Mouse (Mus musculus): Measurements from ENCODE around the gene Tnp2.

The Tnp2 gene

GRCm38 (mm10) chr16:10788866-10789265, 406 bp upstream of the Tnp2 start:
- no peak for DNase-seq (ENCODE audit: inconsistent ontology term)

- no peak for DNase-seq (ENCODE audit: inconsistent ontology term)
Observed at GRCm38 (mm10) chr16:10787548-10788058, 857 bp downstream of the Tnp2 start.

- peak; percentile 6 for DNase-seq (ENCODE audit: inconsistent ontology term)
Observed at GRCm38 (mm10) chr16:10786782-10787547, 1.5 kb downstream of the Tnp2 start.

GRCm38 (mm10) chr16:10786288-10786687, 2.2 kb downstream of the Tnp2 start:
- DNase-seq (ENCODE audit: inconsistent ontology term) = peak; percentile 89

DNA sequence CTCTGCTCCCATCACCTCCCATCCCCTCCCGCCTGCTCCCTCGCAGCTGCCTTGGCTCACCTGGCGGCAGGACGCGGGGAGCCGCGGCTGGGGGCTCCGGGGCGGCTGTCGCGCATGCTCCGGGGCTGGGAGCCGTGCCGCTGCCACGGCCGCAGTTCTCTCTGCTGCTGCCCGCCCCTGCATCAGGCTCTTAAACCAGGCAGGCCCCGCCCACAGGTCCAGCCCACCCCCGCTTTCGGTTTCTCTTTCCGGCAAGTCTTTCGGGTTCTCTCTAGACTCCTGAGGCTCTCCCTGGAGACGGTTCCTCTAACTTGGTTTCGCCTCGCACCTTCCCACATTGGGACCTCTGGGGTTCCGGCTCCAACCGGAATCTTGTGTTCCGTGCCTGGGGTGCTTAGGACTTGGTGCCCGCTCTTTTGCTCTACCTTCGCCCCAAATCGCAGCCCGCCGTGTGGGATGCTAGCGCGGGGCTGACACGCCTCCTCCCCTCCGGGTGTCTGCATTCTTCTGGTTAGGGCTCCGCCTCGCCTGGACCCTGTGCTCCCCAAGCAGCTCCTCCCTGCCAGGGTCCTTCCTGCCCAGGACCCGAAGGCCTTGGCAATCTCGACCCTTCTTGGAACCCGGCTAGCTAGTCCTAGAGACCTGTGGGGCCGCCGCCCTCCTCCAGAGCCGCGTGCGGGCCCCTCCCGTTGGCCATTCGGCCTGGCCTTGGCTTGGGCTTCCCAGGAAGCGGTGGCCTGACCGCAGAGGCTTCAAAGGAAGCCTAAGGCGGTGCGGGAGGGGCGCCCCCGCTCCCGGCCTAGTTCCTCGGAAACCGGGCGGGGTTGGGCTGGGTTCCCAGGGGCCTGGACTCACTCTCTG, 2.9 kb downstream of the Tnp2 start, which contains the start of gene Socs1:
TSS of gene Socs1 (minus strand) at position 166 of the 861 bp plus-strand sequence.
- DNase-seq (ENCODE audit: inconsistent ontology term) = peak; percentile 98

DNA sequence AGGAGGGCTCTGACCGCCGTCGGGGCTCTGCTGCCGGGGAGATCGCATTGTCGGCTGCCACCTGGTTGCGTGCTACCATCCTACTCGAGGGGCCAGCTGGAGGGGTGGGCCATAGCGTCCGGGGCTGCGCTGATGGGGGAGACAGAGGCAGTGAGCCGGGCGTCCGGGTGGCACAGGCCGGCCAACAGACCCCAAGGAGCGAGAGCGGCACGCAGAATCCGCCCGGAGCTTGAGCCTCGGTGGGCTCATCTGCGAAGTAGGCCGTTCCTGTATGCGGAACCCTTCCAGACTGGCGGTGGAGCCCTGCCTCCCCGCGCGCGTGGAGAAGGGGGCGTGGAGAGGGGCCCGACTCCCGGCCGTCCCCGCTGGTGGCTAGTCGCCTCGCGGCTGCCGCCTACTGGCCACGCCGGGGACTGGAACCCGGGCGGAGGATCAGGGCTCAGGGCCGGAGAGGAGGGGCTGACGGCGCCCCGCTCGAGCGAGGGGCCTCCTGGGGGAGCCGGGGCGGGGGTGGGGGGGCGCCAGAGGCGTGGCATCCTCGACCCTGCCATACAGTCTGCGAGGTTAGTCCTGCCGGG, 3.6 kb downstream of the Tnp2 start:
- DNase-seq (ENCODE audit: inconsistent ontology term) = peak; percentile 96

DNA sequence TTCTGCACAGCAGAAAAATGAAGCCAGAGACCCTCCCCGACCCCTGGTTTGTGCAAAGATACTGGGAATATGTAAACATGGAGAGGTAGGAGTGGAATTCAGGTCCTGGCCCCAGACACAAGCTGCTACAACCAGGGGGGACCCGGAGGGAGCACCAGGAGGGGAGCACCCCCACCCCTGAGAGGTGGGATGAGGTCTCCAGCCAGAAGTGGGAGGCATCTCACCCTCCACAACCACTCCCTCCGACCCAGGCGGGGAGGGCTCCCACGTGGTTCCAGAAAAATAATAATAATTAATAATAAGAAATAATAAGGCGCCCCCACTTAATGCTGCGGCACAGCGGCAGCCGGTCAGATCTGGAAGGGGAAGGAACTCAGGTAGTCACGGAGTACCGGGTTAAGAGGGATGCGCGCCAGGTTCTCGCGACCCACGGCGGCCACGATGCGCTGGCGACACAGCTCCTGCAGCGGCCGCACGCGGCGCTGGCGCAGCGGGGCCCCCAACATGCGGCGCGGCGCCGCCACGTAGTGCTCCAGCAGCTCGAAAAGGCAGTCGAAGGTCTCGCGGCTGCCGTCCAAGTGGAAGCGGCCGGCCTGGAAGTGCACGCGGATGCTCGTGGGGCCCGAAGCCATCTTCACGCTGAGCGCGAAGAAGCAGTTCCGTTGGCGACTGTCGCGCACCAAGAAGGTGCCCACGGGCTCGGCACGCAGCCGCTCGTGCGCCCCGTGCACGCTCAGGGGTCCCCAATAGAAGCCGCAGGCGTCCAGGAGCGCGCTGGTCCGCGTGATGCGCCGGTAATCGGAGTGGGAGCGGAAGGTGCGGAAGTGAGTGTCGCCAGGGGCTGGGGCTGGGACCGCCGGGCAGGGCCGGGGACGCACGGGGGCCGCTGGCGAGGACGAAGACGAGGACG, 4.3 kb downstream of the Tnp2 start:
- DNase-seq (ENCODE audit: inconsistent ontology term) = peak; percentile 46

GRCm38 (mm10) chr16:10783451-10783850, 5.0 kb downstream of the Tnp2 start:
- no peak for DNase-seq (ENCODE audit: inconsistent ontology term)

DNA sequence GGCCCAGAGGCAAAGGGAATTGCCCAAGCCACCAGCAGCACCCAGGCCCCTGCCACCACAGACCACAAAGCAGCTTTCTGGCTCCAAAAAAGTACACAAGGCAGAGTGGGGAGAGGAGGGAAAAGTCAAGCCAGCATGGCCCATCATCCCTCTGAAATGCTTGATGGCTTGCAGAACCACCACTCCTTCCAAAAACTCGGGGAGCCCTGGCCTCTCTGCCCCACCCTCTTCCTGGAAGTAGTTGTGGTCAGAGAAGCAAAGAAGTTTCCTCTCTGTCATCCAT, 5.4 kb downstream of the Tnp2 start:
- DNase-seq (ENCODE audit: inconsistent ontology term) = no peak

GRCm38 (mm10) chr16:10782377-10783151, 5.9 kb downstream of the Tnp2 start:
- peak; percentile 22 for DNase-seq (ENCODE audit: inconsistent ontology term)

GRCm38 (mm10) chr16:10781862-10782371, 6.5 kb downstream of the Tnp2 start:
- peak; percentile 65 for DNase-seq (ENCODE audit: inconsistent ontology term)

DNA sequence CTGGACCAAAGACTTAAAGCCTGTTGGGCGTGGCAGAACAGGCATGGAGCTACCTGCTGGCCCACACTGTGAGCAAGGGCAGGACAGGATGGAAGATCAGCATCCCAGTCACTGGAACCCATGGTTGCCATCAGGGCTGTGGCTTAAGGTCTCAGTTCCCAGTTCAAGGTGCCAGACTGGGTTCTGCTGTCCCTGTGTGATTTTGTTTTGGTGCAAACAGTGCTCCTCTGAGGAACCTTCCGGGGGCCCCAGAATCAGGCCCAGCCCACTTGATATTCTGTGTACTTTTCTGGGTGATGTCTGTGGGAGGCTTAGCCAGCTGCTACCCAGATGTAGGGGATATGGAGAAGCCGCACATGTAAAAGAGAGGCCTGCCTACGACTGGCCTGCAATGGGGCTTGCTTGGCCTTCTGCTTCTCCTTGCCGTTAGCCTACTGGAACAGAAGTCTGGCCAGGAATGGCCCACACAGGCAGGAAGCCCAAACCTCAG, 7.8 kb downstream of the Tnp2 start:
- DNase-seq (ENCODE audit: inconsistent ontology term) = no peak

- DNase-seq (ENCODE audit: inconsistent ontology term) = peak; percentile 46
Observed at GRCm38 (mm10) chr16:10777579-10778160, 10.8 kb downstream of the Tnp2 start.

GRCm38 (mm10) chr16:10776322-10776721, 12.1 kb downstream of the Tnp2 start:
- DNase-seq (ENCODE audit: inconsistent ontology term) = peak; percentile 67

- no peak for DNase-seq (ENCODE audit: inconsistent ontology term)
Observed at GRCm38 (mm10) chr16:10774726-10775125, 13.7 kb downstream of the Tnp2 start.

GRCm38 (mm10) chr16:10773543-10773942, 14.9 kb downstream of the Tnp2 start:
- DNase-seq (ENCODE audit: inconsistent ontology term) = no peak

- no peak for DNase-seq (ENCODE audit: inconsistent ontology term)
Observed at GRCm38 (mm10) chr16:10771769-10772510, 16.5 kb downstream of the Tnp2 start.

- no peak for DNase-seq (ENCODE audit: inconsistent ontology term)
Observed at GRCm38 (mm10) chr16:10770531-10771325, 17.7 kb downstream of the Tnp2 start.

All from Muller cell, postnatal 12 days (primary cell).